Mouse (Mus musculus) liver, embryonic 16.5 days (tissue): ENCODE results near the gene Spta1. TPM values are rescaled to one million over a fixed set of nuclear protein-coding genes. Genes with fewer than 3 reads are reported as not detected.

ENCODE experiments used
- ATAC-seq: fragments of 200-750 bp; cut with Nextera tagmentation; 2 replicates; pipeline ENCODE4 v1.8.0; 2017; ENCODE audit warnings: low read depth, mild to moderate bottlenecking, moderate number of reproducible peaks, moderate library complexity
- H3K27ac ChIP-seq: fragments of 300-500 bp; sonication (generic); 2 replicates; pipeline ENCODE4 v1.5.1; 2014; ENCODE audit warnings: mild to moderate bottlenecking, low read length
- H3K27me3 ChIP-seq: fragments of 300-500 bp; sonication (generic); 2 replicates; pipeline ENCODE4 v1.6.1; 2014; ENCODE audit warnings: low read depth, low read length, mixed read lengths; ENCODE audit not compliant: control insufficient read depth, insufficient read depth
- H3K36me3 ChIP-seq: fragments of 300-500 bp; sonication (generic); 2 replicates; pipeline ENCODE4 v1.6.1; 2014; ENCODE audit warnings: mild to moderate bottlenecking; ENCODE audit not compliant: control insufficient read depth, insufficient read depth
- H3K4me1 ChIP-seq: fragments of 300-500 bp; sonication (generic); 2 replicates; pipeline ENCODE4 v1.6.1; 2014; ENCODE audit warnings: low read depth, low read length, mixed read lengths; ENCODE audit not compliant: control insufficient read depth
- H3K4me2 ChIP-seq: fragments of 300-500 bp; sonication (generic); 2 replicates; pipeline ENCODE4 v1.6.1; 2014; ENCODE audit warnings: low read depth, low read length, mixed read lengths
- H3K4me3 ChIP-seq: fragments of 300-500 bp; sonication (generic); 2 replicates; pipeline ENCODE4 v1.5.1; 2014; ENCODE audit warnings: low read depth, mild to moderate bottlenecking, low read length
- H3K9ac ChIP-seq: fragments of 300-500 bp; sonication (generic); 2 replicates; pipeline ENCODE4 v1.6.1; 2014; ENCODE audit warnings: low read depth, low read length
- H3K9me3 ChIP-seq: fragments of 300-500 bp; sonication (generic); replicated peaks from 2 replicates; pipeline ENCODE4 v1.6.1; 2016; ENCODE audit warnings: low read length; ENCODE audit not compliant: control insufficient read depth
- WGBS: fragments of 180-500 bp; shearing (Covaris S2); extraction: QIAGEN DNeasy Blood & Tissue Kit; methylation state at CpG from one replicate; pipeline ENCODE4 v1.1.7; 2014; ENCODE audit not compliant: insufficient replicate concordance; 5-methylcytosine and 5-hydroxymethylcytosine counted together
- polyA plus RNA-seq: library from polyadenylated mRNA; unstranded; fragments of >200 nt; fragmentation: Nextera tagmentation; extraction: Ambion mirVana; gene quantifications from 2 replicates; pipeline ENCODE4 v1.2.1, GENCODE M21; 2015

Spta1 gene
- polyA plus RNA-seq, 1 experiment from 2014 or later: 35.2 TPM

GRCm38 (mm10) chr1:174239916-174240315, 67.3 kb downstream of the Spta1 start:
- Histone ChIP-seq H3K9ac (no peak overlapping the region), H3K27ac (no peak overlapping the region), H3K36me3 (peaks cover 76% of the 10 kb centered on the region), H3K27me3 (no peaks in the 10 kb centered on the region), H3K9me3 (no peaks in the 10 kb centered on the region), H3K4me1 (no peaks in the 10 kb centered on the region), H3K4me2 (no peak overlapping the region), H3K4me3 (no peak overlapping the region)
- 90% methylated on average over 4 of the region's 4 CpGs for WGBS
- ATAC-seq: no peak

- Histone ChIP-seq H3K4me2 (no peak overlapping the region), H3K36me3 (peaks cover 70% of the 10 kb centered on the region), H3K4me3 (no peak overlapping the region), H3K4me1 (no peaks in the 10 kb centered on the region), H3K9me3 (no peaks in the 10 kb centered on the region), H3K27me3 (no peaks in the 10 kb centered on the region), H3K27ac (no peak overlapping the region), H3K9ac (no peak overlapping the region)
- ATAC-seq: no peak
- 90% methylated on average over 2 of the region's 2 CpGs for WGBS
Measured at GRCm38 (mm10) chr1:174244621-174245020, 72.0 kb downstream of the Spta1 start.

GRCm38 (mm10) chr1:174246080-174246479, 73.5 kb downstream of the Spta1 start:
- ATAC-seq: no peak
- 93% methylated on average over 1 of the region's 1 CpGs for WGBS

DNA sequence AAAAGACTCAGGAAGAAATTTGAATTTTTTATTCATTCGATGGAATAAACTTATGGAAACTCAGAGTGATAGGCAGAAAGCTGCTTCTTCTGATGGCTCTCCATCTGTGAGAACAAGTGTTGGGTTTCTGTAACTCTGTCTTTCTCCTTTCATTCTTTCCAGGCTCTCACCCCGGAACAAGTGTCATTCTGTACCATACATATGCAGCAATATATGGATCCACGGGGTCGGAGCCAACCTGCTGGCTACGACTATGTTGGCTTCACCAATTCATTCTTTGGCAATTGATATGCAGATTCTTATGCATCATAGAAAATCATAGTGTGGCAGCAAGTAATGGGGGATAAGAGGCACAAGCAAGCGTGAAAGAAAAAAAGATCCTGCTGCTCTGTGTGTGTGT, 74.6 kb downstream of the Spta1 start:
- H3K27ac ChIP-seq: no peak overlapping the region
- H3K36me3 ChIP-seq: peaks cover 57% of the 10 kb centered on the region
- no peaks in the 10 kb centered on the region for H3K27me3 ChIP-seq
- WGBS: 91% methylated on average over 6 of the region's 6 CpGs
- no peak overlapping the region for H3K4me2 ChIP-seq
- H3K4me3 ChIP-seq: no peak overlapping the region
- H3K9ac ChIP-seq: no peak overlapping the region
- no peak for ATAC-seq
- no peaks in the 10 kb centered on the region for H3K4me1 ChIP-seq
- H3K9me3 ChIP-seq: no peaks in the 10 kb centered on the region

More at GRCm38 (mm10) chr1:174246080-174246479, 73.5 kb downstream of the Spta1 start:
- Histone ChIP-seq H3K4me1 (no peaks in the 10 kb centered on the region), H3K4me3 (no peak overlapping the region), H3K27me3 (no peaks in the 10 kb centered on the region), H3K36me3 (peaks cover 67% of the 10 kb centered on the region), H3K27ac (no peak overlapping the region), H3K9ac (no peak overlapping the region), H3K4me2 (no peak overlapping the region), H3K9me3 (no peaks in the 10 kb centered on the region)

- Histone ChIP-seq H3K36me3 (peaks cover 35% of the 10 kb centered on the region), H3K27me3 (no peaks in the 10 kb centered on the region), H3K9ac (no peak overlapping the region), H3K4me1 (no peaks in the 10 kb centered on the region), H3K9me3 (no peaks in the 10 kb centered on the region), H3K27ac (no peak overlapping the region), H3K4me3 (no peak overlapping the region), H3K4me2 (no peak overlapping the region)
- no peak; the same call in 1 of the 2 replicates for ATAC-seq
- WGBS: 83% methylated on average over 2 of the region's 2 CpGs
Measured at GRCm38 (mm10) chr1:174250376-174250775, 77.8 kb downstream of the Spta1 start.

- H3K4me1 ChIP-seq: no peaks in the 10 kb centered on the region
- no peaks in the 10 kb centered on the region for H3K27me3 ChIP-seq
- no peak within 1 kb of the TSS for H3K4me2 ChIP-seq
- H3K9ac ChIP-seq: no peak within 1 kb of the TSS
- ATAC-seq: no peak
- WGBS: 69% methylated on average over 3 of the region's 3 CpGs
- H3K27ac ChIP-seq: no peak within 1 kb of the TSS
- H3K4me3 ChIP-seq: no peak within 1 kb of the TSS
- H3K9me3 ChIP-seq: no peaks in the 10 kb centered on the region
- peaks cover 21% of the 10 kb centered on the region for H3K36me3 ChIP-seq
Measured at GRCm38 (mm10) chr1:174251961-174252360, 79.4 kb downstream of the Spta1 start, which contains the start of gene Olfr419. Gene Olfr419, minus strand, starts transcription at chr1:174252061.

DNA sequence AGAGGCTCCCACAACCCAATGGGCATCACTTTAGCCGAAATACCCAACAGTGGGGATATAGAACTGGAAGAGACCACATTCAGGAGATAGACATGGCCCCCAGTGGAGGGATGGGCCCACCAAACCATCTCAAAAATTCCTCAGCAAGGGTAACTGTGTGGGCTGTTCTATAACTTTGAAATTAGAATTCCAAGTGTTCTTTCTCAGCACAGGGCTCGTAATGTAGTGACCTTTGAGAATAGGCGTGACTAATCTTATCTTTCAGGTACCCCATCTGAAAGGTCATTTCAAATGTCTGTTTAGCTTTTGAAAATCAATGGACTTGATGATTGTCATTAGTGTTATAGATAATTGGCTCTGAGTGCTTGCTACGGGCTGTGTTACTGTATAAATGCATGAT, 95.2 kb downstream of the Spta1 start:
- 56% methylated on average over 4 of the region's 4 CpGs for WGBS
- no peaks in the 10 kb centered on the region; the same call in 1 of the 2 replicates for H3K9me3 ChIP-seq
- no peaks in the 10 kb centered on the region for H3K27me3 ChIP-seq
- no peaks in the 10 kb centered on the region for H3K4me1 ChIP-seq
- H3K27ac ChIP-seq: no peak overlapping the region
- no peaks in the 10 kb centered on the region for H3K36me3 ChIP-seq
- no peak overlapping the region for H3K4me3 ChIP-seq
- ATAC-seq: no peak
- H3K4me2 ChIP-seq: no peak overlapping the region
- H3K9ac ChIP-seq: no peak overlapping the region

GRCm38 (mm10) chr1:174269162-174269561, 96.6 kb downstream of the Spta1 start:
- Histone ChIP-seq H3K4me2 (no peak overlapping the region), H3K27ac (no peak overlapping the region), H3K27me3 (no peaks in the 10 kb centered on the region), H3K9ac (no peak overlapping the region), H3K36me3 (no peaks in the 10 kb centered on the region), H3K9me3 (no peaks in the 10 kb centered on the region; the same call in 1 of the 2 replicates), H3K4me3 (no peak overlapping the region), H3K4me1 (no peaks in the 10 kb centered on the region)
- 17% methylated on average over 4 of the region's 4 CpGs for WGBS
- no peak for ATAC-seq

GRCm38 (mm10) chr1:174270643-174271042, 98.1 kb downstream of the Spta1 start:
- H3K4me3 ChIP-seq: no peak overlapping the region
- H3K27me3 ChIP-seq: no peaks in the 10 kb centered on the region
- no peaks in the 10 kb centered on the region for H3K36me3 ChIP-seq
- no peak overlapping the region for H3K9ac ChIP-seq
- H3K27ac ChIP-seq: no peak overlapping the region
- H3K4me2 ChIP-seq: no peak overlapping the region
- no peak for ATAC-seq
- no peaks in the 10 kb centered on the region for H3K9me3 ChIP-seq
- WGBS: 55% methylated on average over 3 of the region's 3 CpGs
- H3K4me1 ChIP-seq: no peaks in the 10 kb centered on the region
